Mouse (Mus musculus): Measurements from ENCODE around the gene Cdkl5.

Cdkl5 gene

DNA sequence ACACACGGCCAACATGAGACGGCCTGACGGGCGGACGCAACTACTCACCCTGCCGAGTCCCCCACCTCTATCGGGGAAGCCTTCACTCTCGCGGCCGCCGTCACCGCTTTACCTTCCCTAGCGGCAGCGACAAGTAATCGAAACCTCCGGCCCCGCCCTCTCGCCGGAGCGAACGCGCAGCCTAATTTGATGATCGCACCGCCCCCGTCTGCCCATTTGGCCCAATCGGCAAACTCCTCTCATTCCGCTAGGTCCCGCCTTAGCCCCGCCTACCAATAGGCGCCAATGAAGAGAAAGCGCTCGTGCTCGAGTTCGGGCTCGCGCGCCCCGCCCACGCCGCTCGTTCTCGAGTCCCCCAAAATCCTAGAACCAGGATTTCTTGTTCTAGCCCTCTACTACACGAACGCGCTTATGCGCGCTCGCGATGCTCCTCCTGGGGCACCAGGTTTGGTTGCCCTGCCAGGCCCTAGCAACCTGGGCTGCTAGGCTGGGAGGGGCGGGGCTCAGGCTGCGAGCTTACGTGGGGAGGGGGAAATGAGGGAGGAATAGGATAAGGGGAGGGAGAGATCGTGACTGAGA lies at the start of gene Cdkl5:
Gene Cdkl5, minus strand, starts transcription at position 162 of the 579 bp plus-strand sequence.
- in situ Hi-C loops (cut with MboI; ENCODE audit: low pct_unique_long_range_greater_than_20kb in 1 of 2, low sequenced_read_pairs in 2 of 2, unreplicated experiment in 1 of 2) = no loop called here

DNA sequence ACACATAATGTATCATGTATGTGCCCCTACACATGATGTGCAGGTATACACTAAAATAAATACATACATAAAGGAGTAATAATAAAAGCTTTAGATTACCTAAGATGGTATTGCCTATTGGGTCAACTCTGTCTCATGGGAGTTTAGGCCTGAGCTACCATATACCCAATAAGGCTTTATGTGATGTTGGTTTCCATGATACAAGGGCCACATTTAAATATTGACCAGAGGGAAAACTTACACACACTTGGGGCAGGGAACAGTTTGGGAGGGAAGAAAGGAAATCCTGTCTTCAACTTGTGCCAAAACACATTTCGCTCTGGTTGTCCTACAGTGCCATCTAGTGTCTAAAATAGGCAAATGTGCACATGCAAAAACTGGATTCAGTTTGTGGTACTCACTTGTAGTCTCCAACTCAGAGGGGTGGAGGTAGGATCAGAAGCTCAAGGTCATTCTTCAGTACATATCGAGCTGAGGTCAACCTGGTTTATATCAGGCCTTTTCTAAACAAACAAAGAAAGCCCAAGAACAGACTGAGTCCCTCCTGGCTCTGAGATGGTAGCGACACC lies 38.8 kb upstream of the Cdkl5 start:
- in situ Hi-C loops (cut with MboI; ENCODE audit: low pct_unique_long_range_greater_than_20kb in 1 of 2, low sequenced_read_pairs in 2 of 2, unreplicated experiment in 1 of 2) = loop anchor here in 1 of 2 experiments (25.0 kb wide), 1 partner anchor 846 kb away; no protein-coding TSS in a partner anchor

DNA sequence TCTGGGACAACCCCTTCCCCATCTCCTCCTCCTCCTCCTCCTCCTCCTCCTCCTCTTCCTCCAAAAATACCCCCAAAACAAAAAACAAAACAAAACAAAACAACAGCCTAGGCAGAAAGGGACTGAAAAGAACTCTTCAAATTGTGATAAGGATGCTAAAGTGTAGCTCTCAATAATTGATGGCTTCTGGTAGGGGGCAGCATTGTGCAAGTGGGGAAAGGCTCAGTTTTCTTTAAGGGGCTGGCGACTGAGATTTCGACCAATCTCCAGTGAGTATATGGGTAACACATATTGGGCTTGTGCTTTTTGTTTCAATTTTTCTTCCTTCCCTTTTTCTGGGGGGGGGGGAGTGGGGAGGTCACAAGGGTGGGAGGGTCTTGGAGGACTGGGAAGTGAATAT lies 37.9 kb upstream of the Cdkl5 start:
- in situ Hi-C loops (cut with MboI; ENCODE audit: low pct_unique_long_range_greater_than_20kb in 1 of 2, low sequenced_read_pairs in 2 of 2, unreplicated experiment in 1 of 2) = loop anchor here in 1 of 2 experiments (25.0 kb wide), 1 partner anchor 845 kb away; no protein-coding TSS in a partner anchor

DNA sequence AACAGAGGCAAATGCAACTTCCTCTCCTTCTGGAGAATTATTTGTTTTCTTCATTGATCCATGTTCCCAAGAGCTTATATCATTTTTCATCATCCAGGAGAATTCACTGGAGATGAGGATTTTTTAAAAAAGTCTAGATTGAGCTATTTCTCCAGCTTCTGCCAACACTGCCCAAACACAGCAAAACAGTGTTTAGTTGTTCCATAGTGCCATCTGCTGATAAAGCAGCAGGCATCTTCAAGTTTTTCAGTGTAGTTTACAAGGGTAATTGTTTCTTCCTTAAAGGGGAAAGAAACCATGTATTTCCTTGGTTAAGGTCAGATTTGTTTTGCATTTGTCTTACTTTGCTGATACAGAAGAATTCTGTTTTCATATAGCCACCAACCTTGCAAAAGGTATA lies 35.7 kb upstream of the Cdkl5 start:
- in situ Hi-C loops (cut with MboI; ENCODE audit: low pct_unique_long_range_greater_than_20kb in 1 of 2, low sequenced_read_pairs in 2 of 2, unreplicated experiment in 1 of 2) = loop anchor here in 1 of 2 experiments (25.0 kb wide), 1 partner anchor 843 kb away; no protein-coding TSS in a partner anchor

DNA sequence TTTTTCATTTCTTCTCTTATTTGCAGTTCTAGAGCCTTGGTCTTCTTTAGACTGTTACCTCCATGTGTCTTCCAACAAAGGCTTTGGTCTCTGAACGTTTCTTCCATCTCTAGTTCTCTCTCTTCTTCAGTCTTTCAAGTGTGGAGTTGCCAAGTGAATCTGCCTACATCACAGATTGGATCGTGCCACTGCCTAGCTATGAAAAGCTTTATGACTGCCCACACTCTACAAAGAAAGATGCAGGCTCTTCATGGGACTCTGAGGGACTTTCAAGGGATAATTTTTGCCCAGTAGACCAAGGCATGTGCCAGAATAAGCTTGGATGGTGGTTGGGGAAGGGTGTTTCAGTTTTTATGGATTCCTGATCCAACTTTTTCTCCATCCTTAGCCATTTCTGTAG lies 30.0 kb upstream of the Cdkl5 start:
- in situ Hi-C loops (cut with MboI; ENCODE audit: low pct_unique_long_range_greater_than_20kb in 1 of 2, low sequenced_read_pairs in 2 of 2, unreplicated experiment in 1 of 2) = no loop called here

DNA sequence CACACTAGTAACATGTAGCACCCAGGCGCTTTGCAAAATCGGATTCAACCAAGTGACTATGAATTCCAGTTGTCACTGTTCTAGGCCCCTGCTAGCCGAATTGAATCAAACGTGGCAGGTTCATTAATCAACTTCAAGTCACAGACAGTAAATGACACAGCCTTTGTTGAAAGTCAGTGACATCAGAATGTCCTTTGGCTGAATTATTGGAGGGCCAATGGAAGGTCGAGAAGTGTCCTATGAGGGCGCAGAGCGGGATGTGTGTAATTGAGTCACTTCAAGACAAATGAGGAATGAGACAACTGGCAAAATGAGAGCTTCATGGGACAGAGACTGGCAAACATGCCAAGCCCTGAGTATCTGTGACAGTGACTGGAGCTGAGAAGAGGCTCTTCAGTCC lies 27.0 kb upstream of the Cdkl5 start:
- in situ Hi-C loops (cut with MboI; ENCODE audit: low pct_unique_long_range_greater_than_20kb in 1 of 2, low sequenced_read_pairs in 2 of 2, unreplicated experiment in 1 of 2) = no loop called here

DNA sequence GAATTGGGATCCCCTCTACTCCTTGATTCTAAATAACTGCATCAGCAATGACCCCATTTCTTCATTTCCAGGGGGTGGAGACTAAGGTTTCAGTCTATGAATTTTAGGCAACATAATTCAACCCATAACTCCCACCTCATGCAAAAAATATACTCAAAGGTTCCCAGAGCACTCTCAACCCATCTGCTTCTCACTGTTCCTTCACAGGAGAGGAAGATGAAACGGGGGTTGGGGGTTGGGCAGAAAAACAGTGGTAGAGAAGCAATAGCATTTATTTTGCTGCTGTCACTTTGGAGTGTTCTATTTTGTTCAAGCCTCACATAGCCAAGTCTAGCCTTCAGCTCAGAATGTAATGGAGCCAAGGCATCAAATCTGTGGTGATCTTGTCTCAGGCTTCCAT lies 23.7 kb upstream of the Cdkl5 start:
- in situ Hi-C loops (cut with MboI; ENCODE audit: low pct_unique_long_range_greater_than_20kb in 1 of 2, low sequenced_read_pairs in 2 of 2, unreplicated experiment in 1 of 2) = no loop called here

DNA sequence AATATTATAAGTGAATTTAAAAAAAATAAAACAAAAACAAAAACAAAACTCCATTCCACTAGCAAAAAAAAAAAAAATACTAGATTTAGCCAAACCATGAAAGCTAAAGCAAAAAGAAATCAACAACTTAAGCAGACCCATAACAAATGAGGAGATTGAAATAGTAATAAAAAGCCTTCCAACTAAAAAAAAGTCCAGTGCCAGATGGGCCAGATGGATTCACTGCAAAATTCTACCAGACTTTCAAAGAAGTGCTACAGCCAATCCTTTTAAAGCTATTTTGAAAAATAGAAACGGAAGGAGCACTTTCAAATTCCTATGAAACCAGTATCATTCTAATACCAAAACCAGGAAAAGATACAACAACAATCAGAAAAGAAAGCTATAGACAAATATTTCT lies 11.8 kb upstream of the Cdkl5 start:
- in situ Hi-C loops (cut with MboI; ENCODE audit: low pct_unique_long_range_greater_than_20kb in 1 of 2, low sequenced_read_pairs in 2 of 2, unreplicated experiment in 1 of 2) = no loop called here

DNA sequence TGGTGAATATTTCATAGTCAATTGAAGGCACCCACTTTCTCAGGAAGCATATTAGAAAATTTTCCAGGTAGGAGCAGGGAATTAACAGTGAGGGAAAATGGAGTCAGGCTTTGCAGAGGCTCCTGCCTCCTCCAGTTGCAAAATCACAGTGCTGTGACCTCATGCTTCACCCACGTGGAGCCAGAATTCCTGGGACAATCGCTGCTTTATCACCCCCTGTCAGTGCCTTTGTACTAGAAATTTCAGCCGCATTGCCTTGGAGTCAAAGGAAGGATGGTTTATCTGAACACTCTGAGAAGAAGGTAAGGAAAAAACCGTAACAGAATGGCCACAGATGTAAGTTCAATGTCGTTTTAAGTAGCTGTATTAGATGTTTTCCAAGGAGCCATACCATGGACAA lies 1.5 kb upstream of the Cdkl5 start:
- in situ Hi-C loops (cut with MboI; ENCODE audit: low pct_unique_long_range_greater_than_20kb in 1 of 2, low sequenced_read_pairs in 2 of 2, unreplicated experiment in 1 of 2) = no loop called here

DNA sequence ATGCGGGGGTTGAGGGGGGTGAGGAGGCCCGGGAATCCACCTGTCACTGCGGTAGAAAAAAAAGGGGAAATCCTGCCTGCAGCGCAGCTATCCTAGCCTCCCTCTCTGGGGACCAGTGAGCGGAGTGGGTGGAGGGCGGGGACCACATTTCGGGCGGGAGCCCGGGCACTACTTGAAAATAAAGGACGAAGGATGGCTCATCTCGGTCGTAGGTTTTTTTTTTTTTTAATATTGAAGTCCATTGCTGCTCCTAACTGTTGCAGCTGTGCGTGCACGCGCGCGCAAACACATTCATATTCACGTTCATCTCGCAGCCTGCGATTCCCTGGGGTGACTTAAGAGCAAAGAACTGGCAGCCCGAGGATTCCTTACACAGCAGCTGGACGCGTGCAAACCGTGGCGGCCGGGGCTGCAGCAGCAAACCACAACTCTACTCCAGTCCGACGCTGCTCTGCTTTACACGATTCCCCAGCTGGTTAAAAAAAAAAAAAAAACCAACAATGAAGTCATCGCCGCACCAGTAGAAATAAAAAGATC lies 695 bp upstream of the Cdkl5 start:
- in situ Hi-C loops (cut with MboI; ENCODE audit: low pct_unique_long_range_greater_than_20kb in 1 of 2, low sequenced_read_pairs in 2 of 2, unreplicated experiment in 1 of 2) = no loop called here

DNA sequence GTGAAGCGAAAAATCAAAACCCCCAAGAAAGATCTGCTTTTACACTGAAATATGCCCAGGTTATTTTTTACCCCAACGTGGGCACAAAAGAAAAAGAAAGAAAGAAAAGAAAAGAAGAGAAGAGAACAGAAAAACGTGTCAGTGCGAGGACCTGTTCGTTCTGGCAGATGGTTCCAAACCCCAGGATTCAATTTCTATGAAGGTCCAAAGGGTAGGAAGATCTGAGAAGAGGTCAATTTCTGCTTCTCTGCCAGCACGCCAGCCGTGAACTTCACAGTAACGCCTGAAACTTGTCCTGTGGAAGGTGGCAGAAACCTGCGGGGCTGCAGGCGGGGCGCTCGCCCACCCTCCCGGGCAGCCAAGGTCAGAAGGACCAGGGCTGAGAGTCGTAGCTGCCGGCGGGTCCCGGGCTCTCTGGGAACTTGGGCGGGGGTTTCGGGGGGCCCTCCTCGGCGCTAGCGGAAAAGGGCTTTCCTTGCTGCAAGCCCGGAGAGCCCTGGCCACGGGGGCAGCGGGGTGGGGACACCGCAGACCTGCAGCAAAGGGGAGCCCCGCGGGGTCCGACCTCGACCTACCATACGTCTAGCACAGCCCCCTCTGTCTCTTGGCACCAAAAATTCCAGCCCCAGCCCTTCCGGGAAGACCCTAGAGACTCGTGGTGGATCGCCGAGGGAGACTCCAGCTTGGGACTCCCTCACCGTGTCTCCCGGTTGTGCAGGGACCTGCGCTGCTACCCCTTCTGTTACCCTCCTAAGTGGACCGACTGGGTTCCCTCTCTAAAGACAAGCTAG lies 560 bp downstream of the Cdkl5 start:
- in situ Hi-C loops (cut with MboI; ENCODE audit: low pct_unique_long_range_greater_than_20kb in 1 of 2, low sequenced_read_pairs in 2 of 2, unreplicated experiment in 1 of 2) = no loop called here

DNA sequence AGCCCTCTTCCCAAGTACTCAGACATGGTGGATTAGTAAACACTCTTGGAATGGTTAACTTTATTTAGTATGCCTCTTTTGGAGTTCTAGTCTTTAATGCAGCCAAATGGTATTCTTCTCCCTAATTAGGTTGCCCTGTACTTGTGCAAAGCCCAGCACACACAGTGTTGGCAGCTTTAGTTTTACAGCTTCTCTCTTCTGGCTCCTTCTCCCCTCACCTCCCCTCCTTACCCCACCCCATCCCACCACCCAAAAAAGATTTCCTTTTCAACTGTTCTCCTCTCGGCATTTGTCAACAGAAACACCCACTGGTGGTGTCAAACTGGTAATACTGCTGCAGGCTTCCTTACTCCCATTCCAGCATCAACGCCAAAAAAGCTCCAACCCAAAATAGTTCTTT lies 1.8 kb downstream of the Cdkl5 start:
- in situ Hi-C loops (cut with MboI; ENCODE audit: low pct_unique_long_range_greater_than_20kb in 1 of 2, low sequenced_read_pairs in 2 of 2, unreplicated experiment in 1 of 2) = no loop called here

DNA sequence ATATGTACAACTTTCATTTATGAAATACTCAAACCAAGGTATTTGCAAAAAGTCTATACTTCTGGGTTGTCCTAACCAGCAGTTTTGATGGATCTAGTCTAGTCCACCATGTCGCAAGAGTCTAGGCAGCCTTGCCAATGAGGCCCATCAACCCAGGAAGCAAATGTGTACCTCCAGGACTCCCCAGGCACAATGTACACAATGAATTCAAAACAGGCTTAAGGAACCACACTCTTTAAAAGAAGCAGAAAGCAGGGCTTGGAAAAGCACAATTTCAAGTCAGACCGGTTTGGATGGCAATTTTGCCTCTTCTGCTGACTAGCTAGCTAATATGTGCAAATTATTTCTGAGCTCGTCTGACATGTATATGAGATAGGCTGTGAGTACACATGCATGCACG lies 4.2 kb downstream of the Cdkl5 start:
- in situ Hi-C loops (cut with MboI; ENCODE audit: low pct_unique_long_range_greater_than_20kb in 1 of 2, low sequenced_read_pairs in 2 of 2, unreplicated experiment in 1 of 2) = no loop called here

DNA sequence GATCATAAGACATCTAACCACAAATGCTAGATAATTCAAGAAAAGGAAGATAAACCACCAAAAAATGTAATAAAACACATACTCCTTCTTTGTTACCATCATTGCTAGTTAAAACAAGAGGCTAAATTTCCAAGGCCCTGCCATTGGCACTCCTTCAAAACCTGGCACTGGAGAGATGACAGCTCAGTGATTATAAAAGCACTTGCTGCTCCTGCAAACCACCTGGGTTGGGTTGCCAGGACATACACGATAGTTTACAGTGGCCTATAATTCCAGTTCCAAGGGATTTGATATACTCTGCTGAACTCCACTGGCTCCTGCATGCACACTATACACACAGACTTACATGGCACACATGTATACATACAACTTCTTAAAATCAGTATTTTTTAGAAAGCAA lies 16.6 kb downstream of the Cdkl5 start:
- in situ Hi-C loops (cut with MboI; ENCODE audit: low pct_unique_long_range_greater_than_20kb in 1 of 2, low sequenced_read_pairs in 2 of 2, unreplicated experiment in 1 of 2) = no loop called here

DNA sequence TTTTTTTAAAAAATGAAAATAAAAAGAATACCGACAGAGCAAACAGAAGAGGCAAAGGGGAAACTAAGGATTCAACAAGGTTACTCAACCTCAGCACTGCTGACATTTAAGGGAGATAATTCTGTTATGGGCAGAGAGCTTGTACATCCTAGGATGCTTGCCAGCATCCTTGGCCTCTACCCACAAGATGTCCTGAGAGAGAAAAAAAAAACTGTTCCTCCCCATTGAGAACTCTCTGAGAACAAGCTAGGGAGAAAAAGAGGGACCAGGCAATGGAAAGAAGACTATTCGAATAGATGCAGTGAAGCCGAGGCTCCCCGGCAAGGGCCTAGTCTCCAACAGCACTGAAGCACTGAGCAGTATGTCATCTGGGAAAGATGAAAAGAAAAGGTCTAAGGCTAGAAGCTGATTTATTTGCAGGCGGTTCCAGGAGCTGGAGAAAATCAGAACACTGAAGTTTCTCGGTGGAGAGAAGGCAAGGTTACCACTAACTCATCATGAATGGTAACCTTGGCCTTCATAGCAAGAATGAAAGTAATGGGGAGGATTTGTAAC lies 22.4 kb downstream of the Cdkl5 start:
- in situ Hi-C loops (cut with MboI; ENCODE audit: low pct_unique_long_range_greater_than_20kb in 1 of 2, low sequenced_read_pairs in 2 of 2, unreplicated experiment in 1 of 2) = no loop called here

DNA sequence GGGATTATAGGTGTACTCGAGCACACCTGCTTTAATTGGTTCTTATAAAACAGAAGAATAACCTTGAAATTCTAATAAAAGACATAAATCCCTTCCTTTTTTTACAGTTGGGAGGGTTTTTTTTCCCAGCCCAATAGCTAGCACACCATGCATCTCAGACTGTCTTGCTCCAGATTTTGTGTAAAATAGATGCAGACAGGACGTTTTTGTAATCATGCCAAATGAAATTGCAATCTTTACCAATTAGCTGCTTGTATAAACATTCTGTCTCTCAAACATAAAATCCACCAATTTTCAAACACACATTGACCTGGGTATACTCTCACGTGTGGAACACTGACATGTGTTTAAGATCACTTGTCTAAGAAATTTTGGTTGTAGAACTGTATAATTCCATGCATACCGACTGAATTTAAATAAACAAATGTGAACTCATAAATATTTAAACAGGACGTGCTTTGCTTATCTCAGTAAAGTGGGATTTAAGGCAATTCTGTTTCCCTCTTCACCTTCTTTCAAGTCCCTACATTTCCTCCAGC lies 35.8 kb downstream of the Cdkl5 start:
- in situ Hi-C loops (cut with MboI; ENCODE audit: low pct_unique_long_range_greater_than_20kb in 1 of 2, low sequenced_read_pairs in 2 of 2, unreplicated experiment in 1 of 2) = no loop called here

DNA sequence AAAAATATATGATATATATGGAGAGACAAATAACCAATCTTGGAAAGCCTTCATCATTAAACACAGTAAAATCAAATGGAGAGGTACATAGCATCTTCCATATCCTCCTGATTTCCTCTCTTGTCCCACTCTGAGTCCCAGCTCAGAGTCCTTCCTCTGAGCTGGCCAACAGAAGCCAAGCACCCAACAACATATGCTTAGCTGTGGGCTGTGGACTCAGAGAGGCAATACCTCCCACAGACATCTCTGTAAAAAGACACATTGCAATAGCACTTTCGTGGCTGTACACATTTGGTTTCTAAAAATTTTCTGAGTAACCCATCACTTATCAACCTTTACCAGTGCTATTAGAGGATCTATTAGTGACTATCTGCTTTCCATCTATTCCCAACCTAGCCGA lies 44.9 kb downstream of the Cdkl5 start:
- in situ Hi-C loops (cut with MboI; ENCODE audit: low pct_unique_long_range_greater_than_20kb in 1 of 2, low sequenced_read_pairs in 2 of 2, unreplicated experiment in 1 of 2) = no loop called here

DNA sequence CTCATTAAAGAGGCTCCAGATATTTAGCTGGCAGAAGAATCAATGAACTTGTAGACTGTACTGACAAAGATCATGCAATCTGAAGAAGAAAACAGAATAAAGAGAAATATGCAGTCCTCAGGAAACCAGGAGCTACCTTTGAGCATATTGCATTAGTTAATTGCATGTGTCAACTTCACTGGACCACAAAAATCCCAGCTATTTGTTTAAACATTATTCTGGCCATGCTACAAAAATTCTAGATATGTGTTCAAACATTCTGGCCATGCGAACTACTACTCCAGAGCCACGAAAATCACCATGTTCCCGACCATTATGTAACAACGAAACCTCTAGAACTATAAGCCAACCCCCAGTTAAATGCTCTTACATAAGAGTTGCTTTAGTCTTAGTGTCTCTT lies 49.8 kb downstream of the Cdkl5 start:
- in situ Hi-C loops (cut with MboI; ENCODE audit: low pct_unique_long_range_greater_than_20kb in 1 of 2, low sequenced_read_pairs in 2 of 2, unreplicated experiment in 1 of 2) = no loop called here

DNA sequence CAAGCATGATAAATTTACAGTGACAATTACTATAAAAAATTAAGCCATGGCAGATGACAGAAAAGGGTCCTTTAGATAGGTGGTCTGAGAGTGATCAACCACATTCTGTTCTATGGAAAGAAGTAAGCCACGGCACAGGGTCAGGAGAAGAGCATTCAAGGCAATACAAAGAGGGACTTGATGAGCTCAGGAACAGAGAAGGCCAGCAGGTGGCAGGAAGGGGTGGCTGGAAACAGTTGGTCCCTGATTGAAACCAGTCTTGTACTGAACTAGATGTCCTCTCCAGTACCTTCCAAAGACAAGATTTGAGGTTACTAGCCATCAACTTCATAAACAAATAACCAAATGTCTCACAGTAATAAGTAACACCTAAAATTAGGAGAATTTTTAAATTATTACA lies 59.0 kb downstream of the Cdkl5 start:
- in situ Hi-C loops (cut with MboI; ENCODE audit: low pct_unique_long_range_greater_than_20kb in 1 of 2, low sequenced_read_pairs in 2 of 2, unreplicated experiment in 1 of 2) = loop anchor here in 1 of 2 experiments (10.0 kb wide), 1 partner anchor 751 kb away; no protein-coding TSS in a partner anchor
